Mouse (Mus musculus): ENCODE results near the gene Palm2.

- TF ChIP-seq CTCF (IDR thresholded peaks at IDR 0.05; ENCODE audit: borderline replicate concordance, insufficient read depth, low read length) (no peak), POLR2A (IDR thresholded peaks at IDR 0.05; ENCODE audit: low read depth, low read length) (no peak)
Measured at GRCm38 (mm10) chr4:57651547-57651946, 217.5 kb downstream of the Palm2 start.

Measured in embryonic fibroblast, embryonic 13.5 days (primary cell).